Comparison of ENCODE assay signal across 9 mouse cellular contexts in the genomic region with DNA sequence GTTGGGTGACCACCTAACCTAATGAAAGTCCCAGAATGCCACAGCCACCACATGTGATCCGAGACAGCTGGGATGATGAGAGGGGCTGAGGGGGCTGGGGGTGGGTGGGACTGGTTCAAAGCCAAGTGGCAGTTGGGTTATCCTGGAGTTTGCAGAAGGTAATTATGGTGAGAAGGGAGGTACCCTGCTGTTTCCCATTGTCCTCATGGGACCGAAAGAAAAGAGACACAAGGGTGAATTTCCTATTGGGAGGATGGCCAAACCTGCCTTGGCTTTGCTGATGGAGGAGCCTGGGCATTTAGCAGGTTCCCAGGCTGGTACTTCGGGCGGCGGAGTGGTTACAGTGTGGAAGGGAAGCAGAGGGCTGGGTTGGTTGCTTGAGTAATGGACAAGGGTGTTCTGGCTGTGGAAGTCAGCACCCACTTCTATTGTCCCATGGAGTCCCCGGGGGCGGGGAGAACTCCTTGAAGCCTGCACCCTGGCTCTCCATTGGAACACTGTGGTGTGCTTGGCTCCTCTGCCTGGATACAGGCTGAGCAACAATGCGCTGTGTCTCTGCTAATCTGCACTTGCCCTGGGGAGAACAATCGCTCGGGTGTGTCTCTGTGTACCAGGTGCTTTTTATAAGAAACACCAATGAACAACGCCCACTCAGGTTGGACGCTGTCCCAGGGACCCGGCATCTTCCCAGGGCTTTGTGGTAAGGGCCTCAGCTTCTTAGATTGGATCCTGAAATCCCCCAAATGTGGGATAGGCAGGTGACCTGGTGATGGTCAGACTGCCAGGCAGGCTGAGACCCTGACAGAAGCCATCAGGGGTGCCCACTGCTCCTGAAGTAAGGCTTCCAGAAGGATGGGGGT.
A peak's percentile ranks its signal among the peaks of the same experiment; 100 is the strongest.
DNase-seq lines count a peak whose midpoint lies in the region; ATAC-seq lines count a peak whose summit lies in the region.
"Had no signal": no experiment of that assay in that cellular context is flagged by ENCODE, and none has a peak within 500 bp of the region (broad histone marks: within the 10 kb centered on the region; RNA-seq: fewer than 3 reads in every experiment).

No protein-coding gene starts in this region.

- H3K4me2 ChIP-seq in limb, embryonic 15.5 days: peak overlapping the region; percentile 89; the same call in 1 of the 2 replicates
- H3K4me2 ChIP-seq: midbrain, embryonic 13.5 days had no signal

- no peaks in the 10 kb centered on the region for H3K9me3 ChIP-seq in limb, embryonic 15.5 days
- H3K9me3 ChIP-seq: midbrain, embryonic 13.5 days had no signal

- no peak overlapping the region for H3K9ac ChIP-seq in limb, embryonic 15.5 days
- H3K9ac ChIP-seq: midbrain, embryonic 13.5 days had no signal

- peaks cover 69% of the 10 kb centered on the region for H3K4me1 ChIP-seq in limb, embryonic 15.5 days

- no peaks in the 10 kb centered on the region for H3K27me3 ChIP-seq in limb, embryonic 15.5 days

- H3K27ac ChIP-seq in limb, embryonic 15.5 days: peak overlapping the region; percentile 89

- no peak for ATAC-seq in limb, embryonic 15.5 days (ENCODE audit: insufficient number of reproducible peaks, low FRiP score, low TSS enrichment, low read depth)
- ATAC-seq in granulocyte monocyte progenitor cell, adult 5-6 weeks (replicated peaks; ENCODE audit: poor library complexity, severe bottlenecking): no peak
- ATAC-seq: midbrain, embryonic 13.5 days had no signal

- DNase-seq in frontal cortex, postnatal 36 days (ENCODE audit: low spot score in 2 of 2): peak; percentile 42 to 55
- no peak for DNase-seq in frontal cortex, postnatal 14 days (ENCODE audit: low spot score in 2 of 2)
- peak; percentile 54 for DNase-seq in urinary bladder, postnatal 14 days (ENCODE audit: low spot score)
- no peak for DNase-seq in urinary bladder, postnatal 4 days (ENCODE audit: low spot score in 2 of 2)
- no peak for DNase-seq in thymus, adult 18-20 months
- no peak for DNase-seq in spleen, postnatal 14 days (ENCODE audit: low spot score in 2 of 2)

- no peak overlapping the region for H3K4me3 ChIP-seq in limb, embryonic 15.5 days
- H3K4me3 ChIP-seq: midbrain, embryonic 13.5 days had no signal

- no peaks in the 10 kb centered on the region for H3K36me3 ChIP-seq in limb, embryonic 15.5 days
- H3K36me3 ChIP-seq: midbrain, embryonic 13.5 days had no signal

- WGBS in limb, embryonic 15.5 days: 55% methylated on average over 13 of the region's 13 CpGs

Comparison
In these comparisons a context has a peak if more than half of its experiments do, and no peak if none do; other contexts are left out.
1. DNase-seq: peak in frontal cortex, postnatal 36 days (2 of 2) and urinary bladder, postnatal 14 days (single experiment); none in frontal cortex, postnatal 14 days (0 of 2), urinary bladder, postnatal 4 days (0 of 2), thymus, adult 18-20 months (0 of 2) and spleen, postnatal 14 days (0 of 2).